ENCODE assay signal across 28 mouse cellular contexts in genomic region chr8:83315691-83316090, GRCm38 (mm10). TPM values are rescaled to one million over a fixed set of nuclear protein-coding genes. Genes with fewer than 3 reads are reported as not detected.
"Had no signal": no experiment of that assay in that cellular context is flagged by ENCODE, and none has a peak within 500 bp of the region (broad histone marks: within the 10 kb centered on the region; RNA-seq: fewer than 3 reads in every experiment).

No protein-coding gene starts in this region.

- H3K4me3 ChIP-seq: limb, embryonic 12.5 days; limb, embryonic 15.5 days; liver, embryonic 12.5 days; liver, embryonic 15.5 days; lung, embryonic 15.5 days; megakaryocyte, embryonic 14.5 days; midbrain, embryonic 10.5 days; midbrain, embryonic 13.5 days had no signal

- H3K9me3 ChIP-seq: limb, embryonic 12.5 days; limb, embryonic 15.5 days; liver, embryonic 12.5 days; liver, embryonic 15.5 days; lung, embryonic 15.5 days; megakaryocyte, embryonic 14.5 days; midbrain, embryonic 10.5 days; midbrain, embryonic 13.5 days had no signal

- H3K9ac ChIP-seq: limb, embryonic 12.5 days; limb, embryonic 15.5 days; liver, embryonic 12.5 days; liver, embryonic 15.5 days; lung, embryonic 15.5 days; midbrain, embryonic 13.5 days had no signal

- H3K4me2 ChIP-seq: limb, embryonic 12.5 days; limb, embryonic 15.5 days; liver, embryonic 12.5 days; liver, embryonic 15.5 days; lung, embryonic 15.5 days; midbrain, embryonic 13.5 days had no signal

- ATAC-seq: liver, embryonic 12.5 days; midbrain, embryonic 13.5 days; midbrain, embryonic 16.5 days had no signal

- H3K27me3 ChIP-seq: limb, embryonic 12.5 days; limb, embryonic 15.5 days; liver, embryonic 12.5 days; liver, embryonic 15.5 days; lung, embryonic 15.5 days; megakaryocyte, embryonic 14.5 days; midbrain, embryonic 13.5 days had no signal

- H3K4me1 ChIP-seq: limb, embryonic 12.5 days; limb, embryonic 15.5 days; liver, embryonic 12.5 days; liver, embryonic 15.5 days; lung, embryonic 15.5 days; megakaryocyte, embryonic 14.5 days; midbrain, embryonic 13.5 days had no signal

- H3K27ac ChIP-seq: kidney, postnatal 0 days; limb, embryonic 12.5 days; limb, embryonic 15.5 days; liver, embryonic 12.5 days; liver, embryonic 15.5 days; lung, embryonic 15.5 days; midbrain, embryonic 10.5 days; midbrain, embryonic 13.5 days had no signal

- DNase-seq: kidney, adult 2 months; kidney, postnatal 4 days; left cerebral cortex, postnatal 4 days; lung, adult 18-20 months; lung, postnatal 10 days; lung, postnatal 36 days; thymus, postnatal 25 days had no signal

RNA-seq across cellular contexts. Expression of gene Ucp1, which starts 25.5 kb away (rescaled TPM):
- total RNA-seq: layer of hippocampus, adult 18-20 months; left cerebral cortex, adult 8-10 months; left cerebral cortex, postnatal 14 days; left cerebral cortex, postnatal 4 days had no signal
- polyA plus RNA-seq: kidney, embryonic 14.5 days; limb, embryonic 12.5 days; limb, embryonic 15.5 days; liver, embryonic 12.5 days; liver, embryonic 15.5 days; lung, embryonic 15.5 days; midbrain, embryonic 10.5 days; stomach, embryonic 16.5 days had no signal

RNA-seq across cellular contexts. Expression of gene Mgat4d, which starts 32.6 kb away (rescaled TPM):
- total RNA-seq: layer of hippocampus, adult 18-20 months; layer of hippocampus, postnatal 14 days; left cerebral cortex, adult 8-10 months; left cerebral cortex, postnatal 14 days; left cerebral cortex, postnatal 4 days had no signal
- polyA plus RNA-seq: kidney, adult 2 months; kidney, embryonic 14.5 days; kidney, postnatal 0 days; limb, embryonic 12.5 days; limb, embryonic 15.5 days; liver, embryonic 12.5 days; liver, embryonic 15.5 days; lung, embryonic 15.5 days; midbrain, embryonic 10.5 days; midbrain, embryonic 13.5 days; midbrain, embryonic 16.5 days; neural tube, embryonic 11.5 days; neural tube, embryonic 14.5 days; small intestine, adult 2 months; spleen, adult 2 months; stomach, embryonic 16.5 days; thymus, postnatal 0 days had no signal
